Mouse (Mus musculus): ENCODE measurements around the gene Izumo1r.
"Not testable (repeated sequence)": the region's sequence is repeated elsewhere in the genome, so short reads cannot be mapped to it uniquely, and the experiment has no call there.

The Izumo1r gene

DNA sequence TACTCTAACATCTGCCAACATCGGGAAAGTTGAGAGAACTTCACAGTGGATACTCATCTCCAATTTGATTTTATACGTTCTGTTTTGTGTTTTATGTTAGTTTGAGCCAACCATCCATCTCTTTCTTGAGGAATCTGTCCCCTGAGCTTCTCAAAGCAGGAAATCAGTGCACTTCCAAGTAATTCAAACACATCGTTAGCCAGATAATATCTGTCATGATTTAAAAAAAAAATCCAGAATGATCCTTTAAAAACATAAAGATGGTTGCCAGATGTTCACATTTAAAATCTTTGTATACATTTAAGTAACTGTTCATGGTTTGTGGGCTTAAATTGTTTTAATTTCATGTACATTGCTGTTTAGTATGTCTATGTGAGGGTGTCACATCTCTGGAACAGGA lies 2.2 kb upstream of the Izumo1r start:
- no peak for DNase-seq (ENCODE audit: low read depth, low spot score)

DNA sequence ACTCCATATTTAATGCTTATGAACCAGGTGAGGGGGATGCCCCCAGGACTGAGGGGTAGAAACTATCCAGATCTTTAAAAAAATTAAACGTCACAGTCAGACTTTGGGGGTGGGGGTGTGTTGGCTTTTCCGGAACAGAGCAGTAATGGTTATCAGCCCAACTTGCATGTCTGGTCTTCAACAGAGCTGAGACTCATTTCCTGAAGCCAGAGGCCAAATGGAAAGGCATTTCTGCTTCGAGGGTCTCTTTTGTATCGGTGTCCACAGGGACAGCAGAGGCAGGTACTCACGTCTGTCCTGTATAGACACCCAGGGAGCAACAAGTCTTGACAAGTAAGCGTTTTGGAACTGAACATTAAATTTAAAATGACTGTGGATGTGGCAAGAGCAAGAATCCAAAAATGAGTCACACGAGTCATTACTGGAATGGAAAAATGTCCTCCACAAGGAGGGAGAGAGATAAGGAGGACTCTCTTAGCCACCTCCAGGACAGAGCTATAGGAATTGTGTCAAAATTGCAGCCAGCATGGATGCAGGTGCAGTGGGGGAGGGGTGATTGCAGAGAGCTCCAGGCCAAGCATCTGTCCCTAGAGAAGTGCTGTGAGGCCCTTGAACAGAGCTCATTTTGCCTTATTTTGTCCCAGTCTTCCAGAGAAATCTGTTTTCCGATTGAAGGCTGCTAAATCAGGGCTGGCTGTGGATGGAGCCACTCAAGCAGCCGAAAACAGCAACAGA lies 1.2 kb upstream of the Izumo1r start:
- DNase-seq (ENCODE audit: low read depth, low spot score), result peak; percentile 62

DNA sequence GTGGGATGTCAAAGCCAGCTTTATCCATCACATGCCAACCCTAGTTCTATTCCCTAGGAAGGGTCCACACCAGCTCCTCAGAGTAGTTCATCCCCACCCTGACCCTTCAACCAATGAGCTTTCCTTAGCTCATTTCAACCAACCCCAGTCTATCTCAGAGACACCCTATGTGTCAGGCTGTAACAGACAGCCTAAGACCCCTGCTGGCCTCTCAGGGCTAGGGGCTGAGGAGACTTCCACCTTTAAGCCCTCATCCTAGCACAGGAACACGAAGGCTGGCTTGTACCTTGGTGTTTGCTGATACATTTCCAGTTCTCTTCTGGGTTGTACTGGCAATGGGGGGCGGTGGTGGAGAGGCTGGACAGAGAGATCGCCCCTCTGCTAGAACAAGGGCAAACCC lies 743 bp downstream of the Izumo1r start:
- no peak for DNase-seq (ENCODE audit: low read depth, low spot score)

DNA sequence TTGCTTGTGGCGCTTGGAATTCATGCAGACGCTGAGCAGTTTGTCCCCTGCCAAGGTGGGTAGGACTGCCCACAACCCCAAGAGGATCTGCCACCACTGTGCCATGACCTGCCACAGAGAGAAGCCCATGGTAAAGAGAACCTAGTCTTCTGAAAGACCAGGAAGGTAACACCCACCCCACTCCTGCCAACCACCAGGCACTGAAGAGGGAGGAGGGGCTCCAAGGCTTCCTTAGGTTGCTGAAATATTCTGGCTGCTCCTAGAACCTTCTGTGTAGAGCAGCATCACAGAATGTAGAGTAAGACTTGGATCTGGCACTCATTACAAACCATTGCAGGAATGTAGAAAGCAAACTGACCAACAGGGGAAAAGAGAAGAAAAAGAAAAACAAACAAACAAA lies 1.3 kb downstream of the Izumo1r start:
- no peak for DNase-seq (ENCODE audit: low read depth, low spot score)

DNA sequence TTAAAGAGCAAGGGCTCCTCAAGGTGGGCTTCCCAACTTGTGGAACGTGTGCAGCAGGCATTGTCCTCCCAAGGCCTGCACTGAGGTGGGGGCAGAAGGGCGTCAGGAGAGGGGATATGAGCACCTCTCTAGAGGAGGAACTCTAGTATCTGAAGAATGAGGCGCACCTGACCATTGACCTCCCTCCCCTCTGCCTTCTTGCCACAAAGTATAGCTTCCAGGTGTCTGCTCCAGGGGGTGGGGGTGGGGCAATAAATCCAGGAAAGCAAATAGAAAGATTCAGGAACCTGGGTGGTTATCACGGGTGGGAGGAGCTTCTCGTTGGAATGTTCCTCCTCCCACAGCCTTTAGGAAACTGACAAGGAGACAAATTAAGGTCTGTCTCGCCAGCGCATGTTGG lies 2.0 kb downstream of the Izumo1r start:
- DNase-seq (ENCODE audit: low read depth, low spot score), result no peak

DNA sequence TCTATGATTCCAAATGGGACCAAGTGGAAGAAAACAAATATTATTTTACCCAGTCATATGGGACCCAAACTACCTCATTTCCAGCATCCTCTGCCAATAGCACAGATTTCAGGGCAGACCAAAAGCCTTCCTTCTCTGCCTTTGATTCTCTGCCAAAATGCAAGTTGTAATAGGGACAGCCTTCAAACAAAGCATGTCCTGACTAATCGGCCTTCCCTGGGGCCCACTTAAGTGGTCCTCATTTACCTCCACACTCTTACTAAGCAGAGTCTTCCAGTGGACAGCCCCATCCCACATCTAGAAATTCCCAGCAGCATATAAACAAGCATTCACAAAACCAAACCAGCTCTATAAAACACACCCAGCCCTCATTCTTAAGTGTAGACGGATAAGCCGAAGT lies 6.6 kb downstream of the Izumo1r start:
- DNase-seq (ENCODE audit: low read depth, low spot score), result no peak

DNA sequence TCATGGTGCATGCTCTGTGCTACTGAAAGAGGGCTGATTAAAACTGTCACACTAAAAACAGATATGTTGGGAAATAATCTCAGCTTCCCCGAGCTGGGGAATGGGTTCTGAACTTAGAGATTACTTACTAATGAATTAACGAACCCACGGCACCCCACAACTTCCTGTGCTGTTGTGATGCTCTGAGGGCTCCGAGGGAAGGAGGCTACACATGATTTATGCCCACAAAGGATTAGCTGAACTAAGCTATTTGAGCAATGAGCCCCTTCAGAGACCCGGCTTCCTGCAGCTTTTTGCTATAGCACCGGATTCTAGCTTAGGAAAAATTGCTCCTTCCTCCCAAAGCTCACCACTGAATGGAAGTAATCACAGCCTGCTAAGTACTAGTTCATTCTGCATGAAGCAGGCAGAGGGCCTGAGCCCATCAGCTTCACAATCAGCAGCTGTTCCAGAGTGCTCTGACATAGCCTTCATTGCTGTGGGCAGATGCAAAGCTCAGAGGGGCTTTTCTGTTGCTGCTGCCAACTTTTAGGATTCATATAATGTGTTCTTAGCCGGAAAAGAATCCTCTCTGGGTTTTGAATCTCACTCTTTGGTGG lies 8.4 kb downstream of the Izumo1r start:
- DNase-seq (ENCODE audit: low read depth, low spot score), result peak; percentile 35

DNA sequence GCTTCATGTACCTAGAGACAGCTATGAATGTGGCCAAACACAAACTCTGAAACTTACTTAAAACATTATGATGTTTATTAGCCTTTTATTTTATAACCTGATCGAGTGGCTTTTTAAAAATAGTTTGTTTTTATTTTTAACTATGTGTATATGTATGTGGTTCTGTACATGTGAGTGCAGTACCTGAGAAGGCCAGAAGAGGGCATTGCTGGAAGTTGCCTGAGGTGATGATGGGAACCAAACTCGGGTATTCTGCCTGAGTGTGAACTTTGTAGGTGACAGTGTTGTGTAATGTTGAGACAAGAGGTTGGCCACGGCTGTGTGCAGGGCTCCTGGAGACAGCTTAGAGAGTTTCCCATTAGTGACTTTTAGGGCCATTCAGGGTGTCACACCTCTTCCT lies 9.1 kb downstream of the Izumo1r start:
- DNase-seq (ENCODE audit: low read depth, low spot score), result no peak

DNA sequence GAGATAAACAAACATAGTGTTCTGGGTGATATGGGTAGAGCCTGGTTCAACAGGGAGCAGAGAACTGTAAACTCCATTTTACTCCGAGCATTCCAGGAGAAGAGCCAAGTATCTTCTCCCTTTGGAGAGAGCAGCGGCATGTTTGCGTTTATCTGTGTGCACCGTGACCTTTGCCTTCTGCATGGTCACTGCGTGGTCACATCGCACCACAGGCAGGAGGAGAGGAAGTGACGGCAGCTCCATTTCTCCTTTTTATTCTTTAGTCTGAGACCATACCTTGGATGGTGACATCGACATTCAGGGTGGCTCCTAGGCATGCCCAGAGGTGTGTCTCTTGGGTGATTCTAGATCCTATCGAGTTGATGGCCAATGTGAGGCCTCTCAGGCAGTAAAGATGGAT lies 10.4 kb downstream of the Izumo1r start:
- DNase-seq (ENCODE audit: low read depth, low spot score), result no peak

DNA sequence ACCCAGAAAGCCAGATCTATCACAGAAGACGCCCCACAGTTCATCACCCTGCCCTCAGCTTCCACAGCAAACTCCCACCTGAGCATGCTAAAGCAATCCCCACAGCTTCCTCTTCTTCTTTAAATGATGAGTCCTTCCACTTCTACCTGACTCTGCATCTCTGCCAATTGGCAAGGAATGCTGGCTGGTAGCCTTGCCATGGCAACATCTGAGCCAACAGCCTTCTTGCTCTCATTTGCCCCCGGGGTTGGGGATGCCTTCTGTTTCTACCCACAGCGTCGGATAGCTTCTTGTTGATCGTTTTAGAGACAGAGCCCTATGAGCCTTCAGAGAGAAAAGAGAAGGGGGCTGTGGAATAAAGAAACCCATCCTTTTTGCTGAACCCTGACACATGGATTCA lies 11.9 kb downstream of the Izumo1r start:
- peak; percentile 54 for DNase-seq (ENCODE audit: low read depth, low spot score)

DNA sequence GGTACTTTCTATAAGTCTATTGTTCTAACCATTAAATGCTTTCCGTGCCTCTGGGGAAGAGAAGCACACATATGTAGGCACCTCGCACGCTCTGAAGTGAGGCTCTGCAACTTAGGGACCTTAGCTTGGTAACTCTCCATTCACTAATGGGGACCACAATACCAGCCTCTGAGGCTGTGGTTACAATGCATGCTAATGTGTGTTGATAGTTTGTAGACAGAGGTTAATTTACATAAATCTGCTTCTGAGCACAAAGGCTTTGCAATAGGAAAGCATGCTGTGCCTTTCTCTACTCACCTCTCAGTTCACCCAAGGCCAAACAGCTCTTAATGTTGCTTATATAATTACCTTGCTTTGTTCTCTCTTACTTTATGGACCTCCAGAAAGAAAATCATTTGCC lies 13.1 kb downstream of the Izumo1r start:
- DNase-seq (ENCODE audit: low read depth, low spot score), result no peak

DNA sequence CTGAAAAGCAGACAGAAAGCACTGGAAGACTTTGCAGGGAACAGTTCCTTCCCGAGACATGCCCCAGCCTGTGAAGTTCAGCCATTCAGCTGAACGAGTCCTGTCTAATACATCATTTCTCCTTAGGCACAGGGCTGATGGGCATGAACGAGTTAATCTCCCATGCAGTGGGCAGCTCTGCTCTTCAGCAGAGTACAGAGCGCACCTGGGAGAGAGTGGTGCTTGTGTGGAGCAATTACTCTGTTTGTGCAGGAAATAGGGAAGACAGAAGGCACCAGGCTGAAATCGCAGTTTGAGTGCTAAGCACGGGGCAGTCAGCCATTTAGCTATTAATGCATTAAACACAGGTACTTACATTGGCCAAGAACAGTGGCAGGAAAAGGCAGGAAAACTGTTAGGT lies 15.1 kb downstream of the Izumo1r start:
- DNase-seq (ENCODE audit: low read depth, low spot score), result no peak

DNA sequence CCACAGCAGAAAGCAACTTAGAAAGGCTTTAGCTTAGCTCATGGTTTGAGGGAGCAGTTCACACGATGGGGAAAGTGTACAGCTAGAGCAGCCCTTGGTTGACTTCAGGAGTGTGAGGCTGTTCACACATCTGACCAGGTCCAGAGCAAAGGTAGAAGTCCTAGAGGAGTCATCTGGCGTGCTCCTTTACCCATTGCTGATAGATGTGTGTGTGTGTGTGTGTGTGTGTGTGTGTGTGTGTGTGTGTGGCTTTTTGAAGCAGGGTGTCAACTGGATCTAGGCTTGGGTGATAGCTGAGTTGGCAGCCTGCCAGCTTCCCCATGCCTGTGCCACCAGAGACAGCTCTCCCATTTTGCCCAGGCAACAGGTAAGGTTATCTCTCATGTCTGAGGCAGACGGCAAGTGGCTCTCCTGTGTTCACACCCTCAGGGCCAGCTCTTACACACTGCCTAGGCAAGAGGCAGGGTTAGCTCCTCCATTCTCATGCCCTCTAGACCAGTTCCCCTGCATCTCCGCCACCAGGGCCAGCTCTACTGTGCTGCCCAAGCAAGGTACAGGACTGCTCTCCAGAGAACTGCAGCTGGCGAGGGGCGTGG lies 15.9 kb downstream of the Izumo1r start:
- no peak for DNase-seq (ENCODE audit: low read depth, low spot score)

DNA sequence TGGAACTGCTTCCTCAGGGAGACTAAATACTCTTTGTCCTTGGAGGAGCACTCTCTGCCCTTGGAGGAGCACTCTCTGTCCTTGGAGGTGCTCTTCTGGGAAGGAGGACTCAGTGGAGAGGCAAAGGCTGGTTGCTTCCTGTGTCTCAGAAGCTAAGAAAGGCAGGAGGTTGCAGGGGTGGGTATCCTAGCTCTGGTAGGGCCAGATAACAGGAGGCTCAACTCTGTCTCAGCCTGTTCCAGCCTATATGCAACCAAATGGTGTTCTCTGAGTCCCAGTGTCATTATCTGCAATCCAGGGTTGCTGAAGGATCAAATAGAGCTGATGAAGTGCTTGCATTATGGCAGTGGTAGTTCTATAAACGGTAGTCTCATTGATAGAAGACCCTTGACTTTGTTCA lies 17.8 kb downstream of the Izumo1r start:
- DNase-seq (ENCODE audit: low read depth, low spot score), result no peak

DNA sequence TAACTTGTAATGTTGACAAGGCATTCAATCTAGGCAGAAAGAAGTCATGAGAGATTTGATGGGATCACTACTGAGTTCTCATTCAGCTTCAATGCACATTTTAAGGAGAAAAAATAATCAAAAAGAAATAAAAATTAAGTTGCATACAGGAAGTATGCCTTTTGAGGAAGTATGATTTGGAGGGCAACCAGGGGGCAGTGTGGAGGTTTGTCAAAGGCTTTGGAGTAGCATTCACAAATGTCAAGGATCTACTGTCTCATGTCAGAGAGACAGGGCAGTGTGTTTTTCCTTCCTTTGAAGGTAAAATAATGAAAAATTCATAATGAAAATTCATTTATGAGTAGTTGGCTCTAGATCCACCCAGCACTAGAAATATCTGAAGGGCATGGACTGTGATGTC lies 18.6 kb downstream of the Izumo1r start:
- no peak for DNase-seq (ENCODE audit: low read depth, low spot score)

DNA sequence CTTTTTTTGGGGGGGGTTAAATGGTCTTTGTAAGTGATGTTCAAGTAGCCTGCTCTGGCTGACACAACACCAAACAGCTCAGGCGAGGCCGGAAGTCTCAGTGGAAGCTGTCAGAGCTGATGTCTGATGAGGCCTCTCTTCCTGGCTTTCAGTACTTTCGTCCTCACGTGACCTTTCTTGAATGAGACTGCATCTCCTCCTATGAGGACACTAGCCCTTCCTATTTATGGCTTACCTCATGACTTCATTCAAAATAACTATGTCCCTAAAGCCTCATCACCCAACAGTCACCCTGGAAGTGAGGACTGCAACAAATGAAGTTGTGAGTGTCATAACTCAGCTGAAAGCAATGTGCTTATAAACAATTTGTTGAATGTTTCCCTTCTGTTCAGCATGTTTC lies 19.1 kb downstream of the Izumo1r start:
- DNase-seq (ENCODE audit: low read depth, low spot score), result no peak

DNA sequence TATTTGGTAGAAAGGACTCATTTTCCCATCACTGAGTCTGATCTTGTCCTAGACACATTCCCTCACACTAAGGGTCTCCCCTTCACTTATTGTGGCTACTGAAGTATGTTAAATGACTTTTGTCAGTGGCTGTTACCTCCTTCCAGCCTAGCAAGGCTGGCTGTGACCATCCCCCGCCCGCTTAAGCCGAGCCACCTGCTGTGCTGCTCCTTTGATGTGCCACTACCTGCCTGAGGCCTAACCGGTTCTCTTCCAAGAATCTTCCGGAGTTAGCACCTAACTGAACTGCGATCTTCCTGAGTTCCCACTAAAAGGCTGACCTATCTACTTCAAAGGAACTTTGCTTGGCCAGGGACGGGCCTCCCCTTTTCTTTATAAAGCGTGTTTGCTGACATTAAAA lies 27.2 kb downstream of the Izumo1r start:
- not testable (repeated sequence) for DNase-seq (ENCODE audit: low read depth, low spot score)

DNA sequence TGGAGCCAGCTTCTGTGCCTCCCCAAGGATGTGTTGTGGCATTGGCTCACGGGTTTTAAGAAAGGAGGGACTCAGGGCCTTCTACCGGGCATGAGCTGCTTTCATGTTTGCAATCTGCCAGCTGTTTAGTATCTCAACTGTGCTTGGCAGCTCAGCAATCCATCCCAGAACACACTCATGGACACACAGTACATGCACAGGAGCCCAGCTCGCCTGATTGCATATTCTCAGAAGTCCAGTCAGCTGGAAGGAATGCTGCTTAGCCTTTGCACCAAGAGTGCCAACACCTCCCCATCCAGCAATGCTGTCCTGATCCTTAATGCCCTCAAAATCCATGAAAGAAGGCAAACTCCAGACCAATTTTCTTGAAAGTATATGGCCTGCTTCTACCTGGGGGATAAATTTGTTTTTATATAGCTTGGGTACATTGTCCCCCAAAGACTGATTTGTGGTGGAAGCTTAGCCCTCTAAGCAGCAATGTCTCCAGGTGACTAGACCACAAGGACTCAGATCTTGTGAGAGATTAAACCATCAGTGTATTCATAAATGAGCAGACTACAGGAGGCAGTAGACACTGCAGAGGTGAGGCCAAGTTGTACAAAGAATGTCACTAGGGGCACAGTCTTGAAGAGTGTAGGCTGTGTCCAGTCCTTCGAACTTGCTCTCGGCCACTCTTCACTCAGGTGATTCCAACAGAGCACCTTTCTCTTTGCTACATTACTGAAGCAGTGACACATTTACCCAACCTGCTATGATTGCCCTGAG lies 27.8 kb downstream of the Izumo1r start:
- DNase-seq (ENCODE audit: low read depth, low spot score), result no peak

DNA sequence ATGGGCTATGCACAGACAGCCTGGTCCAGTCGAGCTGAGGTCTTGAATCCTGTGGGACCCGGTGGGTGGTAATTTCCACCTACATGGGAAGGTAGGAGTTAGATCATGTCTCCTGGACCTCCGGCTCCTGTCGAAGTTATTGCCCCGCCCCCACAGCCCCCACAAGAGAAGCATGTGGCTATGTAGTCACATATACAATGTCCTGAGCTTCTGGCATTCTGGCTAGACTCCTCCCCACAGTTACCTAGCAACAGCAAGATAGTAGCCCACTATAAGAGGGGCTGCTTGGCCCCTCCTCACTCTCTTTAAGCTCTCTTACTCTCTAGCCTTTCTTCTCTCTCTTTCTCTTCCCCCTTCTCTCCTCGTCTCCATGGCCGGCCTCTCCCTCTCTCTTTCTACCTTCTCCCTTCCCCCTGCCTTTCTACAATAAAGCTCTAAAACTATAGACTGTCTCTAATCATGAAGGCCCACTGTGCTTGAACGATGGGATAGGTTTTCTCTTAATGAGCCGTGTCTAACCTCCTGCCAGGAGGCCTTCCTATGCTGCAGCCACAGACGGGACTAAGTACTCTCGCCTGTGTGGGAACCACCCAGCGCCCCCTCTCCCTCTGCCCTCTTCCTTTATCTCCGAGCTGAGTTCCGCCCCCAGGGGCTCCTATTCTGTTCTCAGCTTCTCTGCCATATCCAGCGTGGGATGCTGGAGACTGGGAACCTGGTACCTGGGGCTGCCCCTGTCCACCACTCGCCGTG lies 31.4 kb downstream of the Izumo1r start:
- DNase-seq (ENCODE audit: low read depth, low spot score), result no peak

DNA sequence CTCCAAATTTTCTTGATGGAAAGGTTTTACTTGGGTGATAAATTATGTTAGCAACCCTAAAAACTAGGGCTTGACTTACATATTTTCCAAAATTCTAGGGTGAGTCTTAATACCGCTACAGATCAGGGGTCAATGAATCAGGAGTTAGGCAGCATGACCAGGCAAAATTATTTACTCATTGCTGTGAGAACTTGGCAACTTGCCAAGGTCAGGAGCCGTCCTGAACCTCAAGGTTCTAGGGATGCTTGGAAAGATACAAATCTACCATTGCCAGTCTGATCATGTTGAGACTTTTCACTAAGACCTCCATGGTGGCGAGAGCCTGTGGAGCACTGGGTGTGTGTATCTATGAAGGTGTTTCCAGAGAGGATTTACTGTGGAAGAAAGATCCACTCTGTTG lies 32.2 kb downstream of the Izumo1r start:
- DNase-seq (ENCODE audit: low read depth, low spot score), result no peak

DNA sequence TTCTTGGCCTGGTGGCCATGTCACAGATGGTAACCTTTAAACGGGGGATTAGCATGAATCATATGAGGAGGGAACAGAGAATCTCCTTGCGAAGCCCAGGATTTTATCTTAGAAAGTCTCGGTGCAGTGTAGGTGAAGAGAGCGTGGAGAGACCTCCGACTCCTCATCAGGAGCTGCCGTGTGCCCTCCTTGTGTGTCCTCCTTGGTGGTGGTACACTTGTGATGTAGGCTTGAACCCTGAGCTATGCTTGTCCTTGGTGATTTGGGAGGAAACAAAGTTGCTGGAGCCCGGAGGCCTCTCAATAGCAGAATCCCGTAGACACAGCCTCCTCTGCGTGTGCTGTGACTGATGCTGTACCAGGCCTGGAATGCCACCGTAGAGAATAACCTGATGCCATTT lies 32.9 kb downstream of the Izumo1r start:
- DNase-seq (ENCODE audit: low read depth, low spot score), result peak; percentile 26

DNA sequence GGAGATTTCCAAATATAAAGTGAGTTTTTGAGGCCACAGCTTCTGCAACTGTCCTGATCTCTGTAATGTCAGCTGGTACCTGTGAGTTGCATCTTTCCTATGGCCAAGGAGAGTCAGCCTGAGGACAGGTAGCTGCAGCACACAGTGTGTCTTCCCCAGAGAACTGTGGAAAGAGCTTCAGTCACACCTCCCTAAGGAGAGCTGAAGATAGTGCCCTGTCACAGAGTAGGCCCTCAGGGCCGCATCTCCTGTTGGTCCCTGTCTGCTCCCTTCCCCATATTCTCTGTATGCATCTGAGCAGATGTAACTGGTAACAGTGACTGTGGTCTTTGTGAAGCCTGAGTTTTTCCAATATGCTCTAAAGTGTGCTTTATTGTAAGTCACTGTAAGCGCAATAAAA lies 33.4 kb downstream of the Izumo1r start:
- no peak for DNase-seq (ENCODE audit: low read depth, low spot score)

Data from brain, adult 2 months (tissue).